Comparison of ENCODE assay signal across 15 mouse cellular contexts in genomic region chr10:78162646-78163045, GRCm38 (mm10).
"Had no signal": no experiment of that assay in that cellular context is flagged by ENCODE, and none has a peak within 500 bp of the region (broad histone marks: within the 10 kb centered on the region; RNA-seq: fewer than 3 reads in every experiment).

No protein-coding gene starts in this region.

- H3K9me3 ChIP-seq: limb, embryonic 15.5 days; liver, embryonic 12.5 days; midbrain, embryonic 10.5 days; midbrain, embryonic 15.5 days; neural tube, embryonic 12.5 days had no signal

- ATAC-seq: liver, embryonic 12.5 days; midbrain, embryonic 15.5 days had no signal

- DNase-seq: kidney, adult 11 months; kidney, adult 9 months; kidney, postnatal 36 days; layer of hippocampus, adult 9-11 months; layer of hippocampus, postnatal 36 days; lung, embryonic 14.5 days; lung, postnatal 10 days; lung, postnatal 4 days; thymus, postnatal 14 days had no signal

- H3K4me2 ChIP-seq: limb, embryonic 15.5 days; liver, embryonic 12.5 days; lung, embryonic 14.5 days; midbrain, embryonic 15.5 days; neural tube, embryonic 12.5 days had no signal

- H3K27me3 ChIP-seq: limb, embryonic 15.5 days; liver, embryonic 12.5 days; midbrain, embryonic 15.5 days; neural tube, embryonic 12.5 days had no signal

- H3K9ac ChIP-seq: limb, embryonic 15.5 days; liver, embryonic 12.5 days; lung, embryonic 14.5 days; midbrain, embryonic 15.5 days; neural tube, embryonic 12.5 days had no signal

- H3K27ac ChIP-seq: kidney, postnatal 0 days; limb, embryonic 15.5 days; liver, embryonic 12.5 days; midbrain, embryonic 10.5 days; midbrain, embryonic 15.5 days; neural tube, embryonic 12.5 days had no signal

- H3K4me3 ChIP-seq: limb, embryonic 15.5 days; liver, embryonic 12.5 days; midbrain, embryonic 10.5 days; midbrain, embryonic 15.5 days; neural tube, embryonic 12.5 days had no signal
